Mouse (Mus musculus): ENCODE measurements around the gene Gm45713. TPM values are rescaled to one million over a fixed set of nuclear protein-coding genes. Genes with fewer than 3 reads are reported as not detected.

The Gm45713 gene
- polyA plus RNA-seq, 1 experiment from 2014 or later, result 0.20 TPM

DNA sequence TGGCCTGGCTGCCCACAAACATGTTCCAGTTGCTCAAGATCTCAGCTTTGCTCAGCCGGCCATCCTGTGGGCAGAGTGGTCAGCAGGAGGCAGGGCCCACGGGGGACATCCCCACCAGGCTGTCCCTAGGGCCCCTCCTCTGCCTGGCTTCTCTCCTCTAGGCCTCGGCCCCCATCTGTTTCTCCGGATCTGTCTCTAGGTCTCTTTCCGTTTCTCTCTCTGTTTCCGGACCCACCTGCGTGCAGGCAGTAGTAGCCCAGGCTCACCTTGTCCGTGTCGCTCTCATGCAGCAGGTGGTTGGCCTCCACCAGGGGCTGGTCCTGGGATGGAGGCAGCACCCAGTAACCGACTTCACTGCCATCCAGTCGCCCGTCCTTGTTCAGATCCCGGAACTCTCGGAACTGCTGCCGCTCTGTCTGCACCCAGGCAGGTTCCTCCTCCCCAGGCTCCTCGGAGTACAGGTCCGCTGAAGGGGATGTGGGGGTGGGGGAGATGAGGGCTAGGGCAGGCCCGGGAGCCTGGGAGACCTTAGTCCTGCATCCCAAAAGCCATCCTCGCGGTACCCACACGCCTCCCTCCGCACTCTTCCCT, 52.6 kb downstream of the Gm45713 start:
- H3K27ac ChIP-seq (replicated peaks; ENCODE audit: low read depth, low read length), result no peak overlapping the region

DNA sequence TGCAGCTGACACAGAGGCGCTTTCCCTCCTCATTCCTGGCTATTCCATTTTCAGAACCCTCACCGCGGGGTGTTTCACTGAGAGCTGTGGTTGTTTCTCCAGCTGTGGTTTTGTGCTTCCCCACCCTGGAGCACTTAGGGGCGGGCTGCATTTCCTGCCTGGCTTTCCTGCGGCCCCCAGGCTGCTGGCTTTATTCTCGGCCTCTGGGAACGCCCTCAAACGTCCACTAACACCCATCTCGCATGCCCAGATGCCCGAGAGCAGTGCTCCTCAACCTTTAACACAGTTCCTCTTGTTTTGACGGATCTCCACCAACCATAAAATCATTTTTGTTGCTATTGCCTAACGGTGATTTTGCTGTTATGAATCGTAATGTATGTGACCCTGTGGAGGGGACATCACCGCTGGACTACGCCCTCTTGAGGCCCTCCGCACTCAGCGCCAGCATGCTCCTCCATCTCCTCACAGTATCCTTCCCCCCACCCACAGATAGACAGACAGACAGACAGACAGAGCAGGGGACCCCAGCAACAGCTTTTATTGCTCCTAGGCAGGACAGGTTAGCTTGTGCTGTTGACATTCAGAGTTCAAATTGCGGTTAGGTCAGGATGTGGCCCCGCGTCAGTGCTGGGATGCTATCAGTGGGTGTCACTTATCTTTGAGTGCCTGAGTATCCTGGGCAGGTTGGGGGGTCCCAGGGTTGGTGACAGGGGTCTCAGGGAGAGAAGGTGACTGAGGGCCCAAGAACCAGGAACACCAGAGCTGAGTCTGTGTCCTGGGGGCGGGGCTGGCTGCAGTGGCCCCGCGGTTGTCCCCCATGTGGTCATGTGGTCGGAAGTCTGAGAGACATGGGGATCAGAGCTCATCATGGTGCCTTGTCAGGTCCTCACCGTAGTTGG, 53.4 kb downstream of the Gm45713 start:
- 63% methylated on average over 25 of the region's 25 CpGs for WGBS
- Histone ChIP-seq H3K27me3 (ENCODE audit: control insufficient read depth, insufficient read depth, low read length) (no peaks in the 10 kb centered on the region), H3K4me2 (ENCODE audit: low read depth, low read length) (no peak overlapping the region), H3K4me3 (ENCODE audit: low read depth, low read length) (no peak overlapping the region), H3K36me3 (replicated peaks; ENCODE audit: control insufficient read depth, insufficient read depth, low read depth, low read length) (peaks cover 20% of the 10 kb centered on the region), H3K27ac (replicated peaks; ENCODE audit: low read depth, low read length) (0 out of 2 replicates have a peak overlapping the region, but pooled peaks have one; percentile 20), H3K4me1 (ENCODE audit: control insufficient read depth, insufficient read depth, low read length) (no peaks in the 10 kb centered on the region), H3K9me3 (replicated peaks; ENCODE audit: control insufficient read depth, low read length) (no peaks in the 10 kb centered on the region), H3K9ac (replicated peaks; ENCODE audit: low read length) (no peak overlapping the region)
- DNase-seq (ENCODE audit: low spot score), result no peak
- no peak for ATAC-seq (replicated peaks; ENCODE audit: insufficient number of reproducible peaks, low FRiP score, low TSS enrichment, low read depth)

More for the DNA sequence above, 52.6 kb downstream of the Gm45713 start:
- Histone ChIP-seq H3K9ac (replicated peaks; ENCODE audit: low read length) (no peak overlapping the region), H3K27me3 (ENCODE audit: control insufficient read depth, insufficient read depth, low read length) (no peaks in the 10 kb centered on the region), H3K9me3 (replicated peaks; ENCODE audit: control insufficient read depth, low read length) (no peaks in the 10 kb centered on the region), H3K36me3 (replicated peaks; ENCODE audit: control insufficient read depth, insufficient read depth, low read depth, low read length) (peaks cover 20% of the 10 kb centered on the region), H3K4me1 (ENCODE audit: control insufficient read depth, insufficient read depth, low read length) (no peaks in the 10 kb centered on the region), H3K4me3 (ENCODE audit: low read depth, low read length) (no peak overlapping the region), H3K4me2 (ENCODE audit: low read depth, low read length) (no peak overlapping the region)
- DNase-seq (ENCODE audit: low spot score), result no peak
- no peak for ATAC-seq (replicated peaks; ENCODE audit: insufficient number of reproducible peaks, low FRiP score, low TSS enrichment, low read depth)
- WGBS, result 81% methylated on average over 22 of the region's 22 CpGs

DNA sequence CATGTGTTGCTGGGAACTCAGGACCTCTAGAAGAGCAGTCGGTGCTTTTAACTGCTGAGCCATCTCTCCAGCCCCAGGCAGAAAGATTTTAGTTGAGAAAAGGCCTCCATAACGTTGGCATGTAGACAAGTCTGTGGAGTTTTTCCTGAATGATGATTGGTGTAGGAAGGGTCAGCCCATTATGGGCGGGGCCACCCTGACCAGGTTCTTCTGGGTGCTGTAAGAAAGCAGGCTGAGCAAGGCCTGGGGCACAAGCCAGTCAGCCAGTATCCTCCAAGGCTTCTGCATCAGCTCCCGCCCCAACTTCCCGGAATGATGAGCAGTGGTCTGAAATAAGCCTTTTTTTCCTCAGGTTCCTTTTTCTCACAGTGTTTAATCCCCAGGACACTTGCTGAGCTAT, 55.0 kb downstream of the Gm45713 start:
- Histone ChIP-seq H3K4me2 (ENCODE audit: low read depth, low read length) (no peak overlapping the region), H3K4me3 (ENCODE audit: low read depth, low read length) (no peak overlapping the region), H3K36me3 (replicated peaks; ENCODE audit: control insufficient read depth, insufficient read depth, low read depth, low read length) (peaks cover 9% of the 10 kb centered on the region), H3K4me1 (ENCODE audit: control insufficient read depth, insufficient read depth, low read length) (no peaks in the 10 kb centered on the region), H3K9me3 (replicated peaks; ENCODE audit: control insufficient read depth, low read length) (no peaks in the 10 kb centered on the region), H3K27ac (replicated peaks; ENCODE audit: low read depth, low read length) (no peak overlapping the region; the same call in 1 of the 2 replicates), H3K9ac (replicated peaks; ENCODE audit: low read length) (no peak overlapping the region), H3K27me3 (ENCODE audit: control insufficient read depth, insufficient read depth, low read length) (no peaks in the 10 kb centered on the region)
- ATAC-seq (replicated peaks; ENCODE audit: insufficient number of reproducible peaks, low FRiP score, low TSS enrichment, low read depth) (no peak), DNase-seq (ENCODE audit: low spot score) (no peak)
- WGBS, result 38% methylated on average over 5 of the region's 5 CpGs

DNA sequence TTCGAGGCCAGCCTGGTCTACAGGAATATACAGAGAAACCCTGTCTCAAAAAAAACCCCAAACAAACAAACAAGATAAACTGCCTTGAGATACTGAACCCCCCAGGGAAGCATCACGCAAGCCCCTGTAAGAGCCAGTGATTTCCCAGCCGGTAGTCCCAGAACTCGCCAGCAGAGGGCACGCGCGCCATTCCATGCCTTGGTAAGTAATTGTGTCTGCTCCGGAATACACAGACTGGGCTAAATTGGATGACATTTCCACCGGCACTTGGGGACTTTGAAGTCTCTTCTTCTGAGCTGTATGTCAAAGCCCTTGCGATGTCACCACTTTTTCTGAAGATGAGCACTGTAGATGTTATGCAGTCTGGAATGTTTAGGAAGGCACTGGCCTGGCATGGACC, 56.2 kb downstream of the Gm45713 start:
- peaks cover 8% of the 10 kb centered on the region for H3K36me3 ChIP-seq (replicated peaks; ENCODE audit: control insufficient read depth, insufficient read depth, low read depth, low read length)
- WGBS, result 2% methylated on average over 10 of the region's 10 CpGs
- no peak for ATAC-seq (replicated peaks; ENCODE audit: insufficient number of reproducible peaks, low FRiP score, low TSS enrichment, low read depth)

DNA sequence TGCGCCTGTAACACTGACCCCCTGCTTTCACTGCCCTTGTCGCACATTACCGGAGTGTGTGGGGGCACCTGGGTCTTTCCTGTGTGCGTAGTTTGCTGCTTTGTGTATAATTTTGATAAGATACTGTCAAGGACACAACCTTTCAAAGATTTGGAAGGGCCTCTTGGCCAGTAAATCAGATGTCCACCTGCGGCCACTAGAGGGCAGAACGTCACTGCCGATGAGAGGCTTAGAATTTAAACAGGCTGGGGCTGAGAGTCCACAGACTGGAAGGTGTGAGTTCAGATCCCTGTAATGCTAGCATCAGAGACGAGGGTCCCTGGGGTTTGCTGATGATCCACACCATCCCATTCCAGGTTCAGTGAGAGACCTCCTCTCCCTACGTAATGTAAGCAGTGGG, 57.5 kb downstream of the Gm45713 start:
- Histone ChIP-seq H3K27ac (replicated peaks; ENCODE audit: low read depth, low read length) (no peak overlapping the region), H3K4me1 (ENCODE audit: control insufficient read depth, insufficient read depth, low read length) (no peaks in the 10 kb centered on the region), H3K27me3 (ENCODE audit: control insufficient read depth, insufficient read depth, low read length) (no peaks in the 10 kb centered on the region), H3K4me3 (ENCODE audit: low read depth, low read length) (no peak overlapping the region), H3K9ac (replicated peaks; ENCODE audit: low read length) (no peak overlapping the region), H3K9me3 (replicated peaks; ENCODE audit: control insufficient read depth, low read length) (no peaks in the 10 kb centered on the region), H3K4me2 (ENCODE audit: low read depth, low read length) (no peak overlapping the region), H3K36me3 (replicated peaks; ENCODE audit: control insufficient read depth, insufficient read depth, low read depth, low read length) (peaks cover 5% of the 10 kb centered on the region)
- ATAC-seq (replicated peaks; ENCODE audit: insufficient number of reproducible peaks, low FRiP score, low TSS enrichment, low read depth), result 0 out of 2 replicates have a peak, but pooled peaks have one; percentile 15
- peak; percentile 85 for DNase-seq (ENCODE audit: low spot score)
- WGBS, result 39% methylated on average over 9 of the region's 9 CpGs

More for the DNA sequence above, 56.2 kb downstream of the Gm45713 start:
- Histone ChIP-seq H3K27me3 (ENCODE audit: control insufficient read depth, insufficient read depth, low read length) (no peaks in the 10 kb centered on the region), H3K9me3 (replicated peaks; ENCODE audit: control insufficient read depth, low read length) (no peaks in the 10 kb centered on the region), H3K4me1 (ENCODE audit: control insufficient read depth, insufficient read depth, low read length) (no peaks in the 10 kb centered on the region), H3K4me2 (ENCODE audit: low read depth, low read length) (no peak overlapping the region), H3K4me3 (ENCODE audit: low read depth, low read length) (no peak overlapping the region), H3K9ac (replicated peaks; ENCODE audit: low read length) (no peak overlapping the region), H3K27ac (replicated peaks; ENCODE audit: low read depth, low read length) (no peak overlapping the region)
- peak; percentile 94 for DNase-seq (ENCODE audit: low spot score)

DNA sequence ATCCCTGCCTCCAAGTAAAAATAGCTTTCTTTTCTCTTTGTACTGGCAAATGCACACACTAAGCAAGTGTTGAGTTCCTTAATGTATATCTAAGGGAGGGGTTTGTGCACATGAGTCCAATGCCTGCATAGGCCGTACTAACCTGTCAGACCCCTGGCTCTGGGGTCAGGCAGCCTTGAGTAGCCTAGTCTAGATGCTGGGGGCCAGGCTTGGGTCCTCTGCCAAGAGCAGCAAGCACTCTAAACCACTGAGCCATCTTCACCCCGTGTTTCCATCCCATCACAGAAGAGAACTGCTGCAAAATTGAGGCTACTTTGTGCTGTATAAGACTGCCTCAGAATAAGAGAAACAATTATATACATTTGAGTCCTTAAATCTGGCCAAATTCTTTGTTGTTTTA, 58.2 kb downstream of the Gm45713 start:
- Histone ChIP-seq H3K9me3 (replicated peaks; ENCODE audit: control insufficient read depth, low read length) (no peaks in the 10 kb centered on the region), H3K4me2 (ENCODE audit: low read depth, low read length) (no peak overlapping the region), H3K27ac (replicated peaks; ENCODE audit: low read depth, low read length) (no peak overlapping the region), H3K27me3 (ENCODE audit: control insufficient read depth, insufficient read depth, low read length) (no peaks in the 10 kb centered on the region), H3K4me3 (ENCODE audit: low read depth, low read length) (no peak overlapping the region), H3K4me1 (ENCODE audit: control insufficient read depth, insufficient read depth, low read length) (no peaks in the 10 kb centered on the region), H3K9ac (replicated peaks; ENCODE audit: low read length) (no peak overlapping the region), H3K36me3 (replicated peaks; ENCODE audit: control insufficient read depth, insufficient read depth, low read depth, low read length) (peaks cover 2% of the 10 kb centered on the region)
- WGBS, result 83% methylated on average over 2 of the region's 2 CpGs
- ATAC-seq (replicated peaks; ENCODE audit: insufficient number of reproducible peaks, low FRiP score, low TSS enrichment, low read depth) (no peak), DNase-seq (ENCODE audit: low spot score) (no peak)

GRCm38 (mm10) chr7:45077322-45077721, 58.7 kb downstream of the Gm45713 start:
- ATAC-seq (replicated peaks; ENCODE audit: insufficient number of reproducible peaks, low FRiP score, low TSS enrichment, low read depth) (no peak), DNase-seq (ENCODE audit: low spot score) (no peak)
- Histone ChIP-seq H3K9me3 (replicated peaks; ENCODE audit: control insufficient read depth, low read length) (no peaks in the 10 kb centered on the region), H3K9ac (replicated peaks; ENCODE audit: low read length) (no peak overlapping the region), H3K4me3 (ENCODE audit: low read depth, low read length) (no peak overlapping the region), H3K4me2 (ENCODE audit: low read depth, low read length) (no peak overlapping the region), H3K27ac (replicated peaks; ENCODE audit: low read depth, low read length) (no peak overlapping the region), H3K27me3 (ENCODE audit: control insufficient read depth, insufficient read depth, low read length) (no peaks in the 10 kb centered on the region), H3K36me3 (replicated peaks; ENCODE audit: control insufficient read depth, insufficient read depth, low read depth, low read length) (no peaks in the 10 kb centered on the region; the same call in none of the 2 replicates), H3K4me1 (ENCODE audit: control insufficient read depth, insufficient read depth, low read length) (no peaks in the 10 kb centered on the region)
- 89% methylated on average over 14 of the region's 14 CpGs for WGBS

- Histone ChIP-seq H3K27me3 (ENCODE audit: control insufficient read depth, insufficient read depth, low read length) (no peaks in the 10 kb centered on the region), H3K4me2 (ENCODE audit: low read depth, low read length) (no peak overlapping the region), H3K4me3 (ENCODE audit: low read depth, low read length) (no peak overlapping the region), H3K36me3 (replicated peaks; ENCODE audit: control insufficient read depth, insufficient read depth, low read depth, low read length) (no peaks in the 10 kb centered on the region; the same call in none of the 2 replicates), H3K4me1 (ENCODE audit: control insufficient read depth, insufficient read depth, low read length) (no peaks in the 10 kb centered on the region), H3K9me3 (replicated peaks; ENCODE audit: control insufficient read depth, low read length) (no peaks in the 10 kb centered on the region), H3K27ac (replicated peaks; ENCODE audit: low read depth, low read length) (no peak overlapping the region), H3K9ac (replicated peaks; ENCODE audit: low read length) (no peak overlapping the region)
- DNase-seq (ENCODE audit: low spot score) (no peak), ATAC-seq (replicated peaks; ENCODE audit: insufficient number of reproducible peaks, low FRiP score, low TSS enrichment, low read depth) (no peak)
- WGBS, result 88% methylated on average over 30 of the region's 30 CpGs
Measured at GRCm38 (mm10) chr7:45076501-45076900, 59.5 kb downstream of the Gm45713 start.

All from embryonic facial prominence, embryonic 11.5 days (tissue).